Mouse (Mus musculus): ENCODE measurements around the gene Myh7. TPM values are rescaled to one million over a fixed set of nuclear protein-coding genes. Genes with fewer than 3 reads are reported as not detected.

The Myh7 gene
- total RNA-seq, 1 experiment = 3.3 TPM

GRCm38 (mm10) chr14:55028333-55028835 is 34.0 kb upstream of the Myh7 start:
- Histone ChIP-seq H3K27ac (ENCODE audit: insufficient read depth, low read depth, low read length, poor library complexity, severe bottlenecking) (peak overlapping the region; percentile 30; the same call in 1 of the 2 replicates), H3K9ac (ENCODE audit: insufficient read depth, low read depth, low read length, poor library complexity, severe bottlenecking) (peak overlapping the region; percentile 45; the same call in 1 of the 2 replicates), H3K4me1 (ENCODE audit: control insufficient read depth in 2 of 2, insufficient read depth in 2 of 2, low read length in 2 of 2, poor library complexity in 1 of 2) (peaks cover 4 to 22% of the 10 kb centered on the region in 2 experiments; a peak in 2 of 4 replicates), H3K36me3 (ENCODE audit: control insufficient read depth, insufficient read depth, low read length, poor library complexity, severe bottlenecking) (peaks cover 8% of the 10 kb centered on the region), H3K9me3 (ENCODE audit: control insufficient read depth, insufficient read depth, low read depth, low read length) (no peaks in the 10 kb centered on the region), H3K4me3 (ENCODE audit: insufficient read depth in 1 of 2, low read depth in 1 of 2, low read length in 2 of 2, poor library complexity in 1 of 2, severe bottlenecking in 1 of 2) (no peak overlapping the region)
- TF ChIP-seq HCFC1 (IDR thresholded peaks at IDR 0.05; ENCODE audit: borderline replicate concordance, insufficient read depth, low read length) (no peak), ZC3H11A (IDR thresholded peaks at IDR 0.05; ENCODE audit: borderline replicate concordance, low read depth, low read length) (no peak), CHD2 (IDR thresholded peaks at IDR 0.05; ENCODE audit: low read depth, low read length) (no peak), ZNF384 (IDR thresholded peaks at IDR 0.05; ENCODE audit: low read depth, low read length) (no peak), MAFK (IDR thresholded peaks at IDR 0.05; ENCODE audit: insufficient read depth, low read depth, low read length) (no peak)
- in situ Hi-C loops (cut with MboI; ENCODE audit: low sequenced_read_pairs in 2 of 2, unreplicated experiment in 2 of 2) = loop anchor here (5.0 kb wide), 2 partner anchors 69 to 74 kb away; no protein-coding TSS in a partner anchor
- DNase-seq (ENCODE audit: low read depth, low spot score) = no peak

GRCm38 (mm10) chr14:55027653-55028052 is 33.2 kb upstream of the Myh7 start:
- Histone ChIP-seq H3K27ac (ENCODE audit: insufficient read depth, low read depth, low read length, poor library complexity, severe bottlenecking) (no peak overlapping the region), H3K4me1 (ENCODE audit: control insufficient read depth in 2 of 2, insufficient read depth in 2 of 2, low read length in 2 of 2, poor library complexity in 1 of 2) (peaks cover 1 to 22% of the 10 kb centered on the region in 2 experiments; a peak in 2 of 4 replicates), H3K4me3 (ENCODE audit: insufficient read depth in 1 of 2, low read depth in 1 of 2, low read length in 2 of 2, poor library complexity in 1 of 2, severe bottlenecking in 1 of 2) (no peak overlapping the region), H3K9me3 (ENCODE audit: control insufficient read depth, insufficient read depth, low read depth, low read length) (no peaks in the 10 kb centered on the region), H3K36me3 (ENCODE audit: control insufficient read depth, insufficient read depth, low read length, poor library complexity, severe bottlenecking) (peaks cover 13% of the 10 kb centered on the region), H3K9ac (ENCODE audit: insufficient read depth, low read depth, low read length, poor library complexity, severe bottlenecking) (no peak overlapping the region)
- in situ Hi-C loops (cut with MboI; ENCODE audit: low sequenced_read_pairs in 2 of 2, unreplicated experiment in 2 of 2) = loop anchor here (5.0 kb wide), 2 partner anchors 70 to 75 kb away; no protein-coding TSS in a partner anchor
- no peak for TF ChIP-seq HCFC1 (IDR thresholded peaks at IDR 0.05; ENCODE audit: borderline replicate concordance, insufficient read depth, low read length)
- no peak for TF ChIP-seq MAFK (IDR thresholded peaks at IDR 0.05; ENCODE audit: insufficient read depth, low read depth, low read length)
- TF ChIP-seq ZNF384 (IDR thresholded peaks at IDR 0.05; ENCODE audit: low read depth, low read length) = no peak
- no peak for TF ChIP-seq CHD2 (IDR thresholded peaks at IDR 0.05; ENCODE audit: low read depth, low read length)
- no peak for TF ChIP-seq ZC3H11A (IDR thresholded peaks at IDR 0.05; ENCODE audit: borderline replicate concordance, low read depth, low read length)
- no peak for DNase-seq (ENCODE audit: low read depth, low spot score)

DNA sequence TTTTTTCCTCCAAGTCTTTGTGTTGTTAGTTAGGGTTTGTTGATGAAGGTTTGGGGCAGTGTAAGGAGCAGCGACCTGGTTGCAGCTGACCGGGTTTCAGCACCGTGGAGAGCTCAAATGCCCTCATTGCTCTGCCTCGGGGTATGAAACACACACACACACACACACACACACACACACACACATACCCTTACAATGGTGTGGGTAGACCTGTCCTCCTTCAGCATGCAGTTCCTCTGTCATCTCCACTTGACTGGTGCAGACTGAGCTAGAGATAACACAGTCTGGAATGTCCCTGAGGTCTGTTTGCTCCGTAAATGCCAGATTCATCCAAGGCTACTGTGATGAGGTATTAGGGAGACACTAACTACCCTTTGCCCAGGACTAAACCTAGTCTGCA is 32.8 kb upstream of the Myh7 start:
- H3K27ac ChIP-seq (ENCODE audit: insufficient read depth, low read depth, low read length, poor library complexity, severe bottlenecking) = no peak overlapping the region
- H3K36me3 ChIP-seq (ENCODE audit: control insufficient read depth, insufficient read depth, low read length, poor library complexity, severe bottlenecking) = peaks cover 16% of the 10 kb centered on the region
- no peak overlapping the region for H3K9ac ChIP-seq (ENCODE audit: insufficient read depth, low read depth, low read length, poor library complexity, severe bottlenecking)
- TF ChIP-seq ZNF384 (IDR thresholded peaks at IDR 0.05; ENCODE audit: low read depth, low read length) (no peak), MAFK (IDR thresholded peaks at IDR 0.05; ENCODE audit: insufficient read depth, low read depth, low read length) (no peak), ZC3H11A (IDR thresholded peaks at IDR 0.05; ENCODE audit: borderline replicate concordance, low read depth, low read length) (no peak), HCFC1 (IDR thresholded peaks at IDR 0.05; ENCODE audit: borderline replicate concordance, insufficient read depth, low read length) (no peak), CHD2 (IDR thresholded peaks at IDR 0.05; ENCODE audit: low read depth, low read length) (no peak)
- in situ Hi-C loops (cut with MboI; ENCODE audit: low sequenced_read_pairs in 2 of 2, unreplicated experiment in 2 of 2) = loop anchor here (5.0 kb wide), 2 partner anchors 70 to 75 kb away; no protein-coding TSS in a partner anchor
- peaks cover 1 to 25% of the 10 kb centered on the region in 2 experiments; a peak in 2 of 4 replicates for H3K4me1 ChIP-seq (ENCODE audit: control insufficient read depth in 2 of 2, insufficient read depth in 2 of 2, low read length in 2 of 2, poor library complexity in 1 of 2)
- H3K4me3 ChIP-seq (ENCODE audit: insufficient read depth in 1 of 2, low read depth in 1 of 2, low read length in 2 of 2, poor library complexity in 1 of 2, severe bottlenecking in 1 of 2) = no peak overlapping the region
- no peaks in the 10 kb centered on the region for H3K9me3 ChIP-seq (ENCODE audit: control insufficient read depth, insufficient read depth, low read depth, low read length)
- DNase-seq (ENCODE audit: low read depth, low spot score) = no peak

DNA sequence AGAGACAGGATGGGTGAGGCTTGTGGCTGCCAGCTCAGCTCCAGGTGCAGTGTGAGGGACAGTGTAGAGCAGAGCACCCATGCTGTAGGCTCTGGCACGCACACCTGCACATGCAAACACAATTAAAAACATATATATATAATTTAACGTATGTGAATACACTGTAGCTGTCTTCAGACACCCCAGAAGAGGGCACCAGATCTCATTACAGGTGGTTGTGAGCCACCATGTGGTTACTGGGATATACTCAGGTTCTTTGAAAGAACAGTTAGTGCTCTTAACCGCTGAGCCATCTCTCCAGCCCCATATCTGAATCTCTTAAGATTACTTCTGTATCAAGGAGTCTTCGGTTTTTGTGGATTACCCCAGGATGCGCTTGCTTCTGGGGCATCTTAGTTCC is 31.1 kb upstream of the Myh7 start:
- no peaks in the 10 kb centered on the region for H3K9me3 ChIP-seq (ENCODE audit: control insufficient read depth, insufficient read depth, low read depth, low read length)
- H3K4me1 ChIP-seq (ENCODE audit: control insufficient read depth in 2 of 2, insufficient read depth in 2 of 2, low read length in 2 of 2, poor library complexity in 1 of 2) = peaks cover 1 to 24% of the 10 kb centered on the region in 2 experiments; a peak in 2 of 4 replicates
- in situ Hi-C loops (cut with MboI; ENCODE audit: low sequenced_read_pairs in 2 of 2, unreplicated experiment in 2 of 2) = loop anchor here (5.0 kb wide), 2 partner anchors 72 to 77 kb away; no protein-coding TSS in a partner anchor
- peaks cover 21% of the 10 kb centered on the region for H3K36me3 ChIP-seq (ENCODE audit: control insufficient read depth, insufficient read depth, low read length, poor library complexity, severe bottlenecking)
- 0 out of 2 replicates have a peak overlapping the region, but pooled peaks have one; percentile 6 for H3K27ac ChIP-seq (ENCODE audit: insufficient read depth, low read depth, low read length, poor library complexity, severe bottlenecking)
- TF ChIP-seq ZC3H11A (IDR thresholded peaks at IDR 0.05; ENCODE audit: borderline replicate concordance, low read depth, low read length) (no peak), ZNF384 (IDR thresholded peaks at IDR 0.05; ENCODE audit: low read depth, low read length) (no peak), MAFK (IDR thresholded peaks at IDR 0.05; ENCODE audit: insufficient read depth, low read depth, low read length) (no peak), HCFC1 (IDR thresholded peaks at IDR 0.05; ENCODE audit: borderline replicate concordance, insufficient read depth, low read length) (no peak)
- DNase-seq (ENCODE audit: low read depth, low spot score) = no peak
- H3K9ac ChIP-seq (ENCODE audit: insufficient read depth, low read depth, low read length, poor library complexity, severe bottlenecking) = no peak overlapping the region
- no peak overlapping the region for H3K4me3 ChIP-seq (ENCODE audit: insufficient read depth in 1 of 2, low read depth in 1 of 2, low read length in 2 of 2, poor library complexity in 1 of 2, severe bottlenecking in 1 of 2)

All from ES-E14 (cell line).